10 mouse cellular contexts compared by ENCODE assay signal in the genomic region with DNA sequence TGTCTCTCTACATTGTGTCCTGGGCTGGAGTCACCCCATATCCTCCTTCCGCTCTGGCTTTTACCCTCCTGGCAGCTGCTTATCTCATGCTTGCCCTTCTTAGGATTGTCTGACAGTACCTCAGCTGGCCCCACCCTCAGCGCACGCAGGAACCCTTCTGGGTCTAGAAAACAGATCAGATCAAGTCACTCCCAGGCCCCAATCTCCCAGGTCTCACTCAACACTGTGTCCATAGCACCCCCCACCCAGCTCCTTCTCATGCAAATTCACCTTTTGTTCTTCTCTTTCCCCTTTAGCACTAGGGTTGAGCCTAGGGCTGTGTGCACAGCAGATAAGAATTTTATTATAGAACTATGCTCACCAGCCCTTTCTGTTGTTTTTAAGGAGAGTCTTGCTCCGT. TPM values are rescaled to one million over a fixed set of nuclear protein-coding genes. Genes with fewer than 3 reads are reported as not detected.
DNase-seq lines count a peak whose midpoint lies in the region; ATAC-seq and TF ChIP-seq lines count a peak whose summit lies in the region.
"Had no signal": no experiment of that assay in that cellular context is flagged by ENCODE, and none has a peak within 500 bp of the region (broad histone marks: within the 10 kb centered on the region; RNA-seq: fewer than 3 reads in every experiment).

No protein-coding gene starts in this region.

- H3K27ac ChIP-seq in hindbrain, embryonic 12.5 days = peak overlapping the region; percentile 44; the same call in 1 of the 2 replicates
- peak overlapping the region; percentile 94 for H3K27ac ChIP-seq in liver, postnatal 0 days (ENCODE audit: low read depth)

- H3K9me3 ChIP-seq in E14TG2a.4 (ENCODE audit: low read length) = no peaks in the 10 kb centered on the region
- no peaks in the 10 kb centered on the region for H3K9me3 ChIP-seq in hindbrain, embryonic 12.5 days (replicated peaks)
- H3K9me3 ChIP-seq in liver, postnatal 0 days (ENCODE audit: low read length) = no peaks in the 10 kb centered on the region

- ATAC-seq in hindbrain, embryonic 12.5 days (ENCODE audit: low FRiP score) = no peak
- peak; percentile 64 for ATAC-seq in liver, postnatal 0 days

- H3K4me2 ChIP-seq in hindbrain, embryonic 12.5 days (replicated peaks) = peak overlapping the region; percentile 24
- H3K4me2 ChIP-seq in liver, postnatal 0 days (ENCODE audit: low read depth, low read length) = peak overlapping the region; percentile 99

- peak overlapping the region; percentile 2; the same call in 1 of the 2 replicates for H3K9ac ChIP-seq in hindbrain, embryonic 12.5 days
- H3K9ac ChIP-seq in liver, postnatal 0 days (replicated peaks) = peak overlapping the region; percentile 89

- TF ChIP-seq CTCF in E14TG2a.4 (conservative IDR thresholded peaks at IDR 0.05; ENCODE audit: low read length) = no peak
- TF ChIP-seq CTCF in liver, postnatal 0 days (IDR thresholded peaks at IDR 0.05; ENCODE audit: low read depth) = no peak

- WGBS in hindbrain, embryonic 12.5 days = 40% methylated on average over 4 of the region's 4 CpGs
- 43% methylated on average over 4 of the region's 4 CpGs for WGBS in liver, postnatal 0 days (ENCODE audit: insufficient replicate concordance)

- H3K4me3 ChIP-seq in E14TG2a.4 (replicated peaks; ENCODE audit: low read length) = peak overlapping the region; percentile 87
- no peak overlapping the region for H3K4me3 ChIP-seq in hindbrain, embryonic 12.5 days
- peak overlapping the region; percentile 86; the same call in 1 of the 2 replicates for H3K4me3 ChIP-seq in liver, postnatal 0 days (ENCODE audit: low read depth, low read length)

- peaks cover 93% of the 10 kb centered on the region for H3K4me1 ChIP-seq in E14TG2a.4 (replicated peaks; ENCODE audit: low read depth, low read length)
- H3K4me1 ChIP-seq in hindbrain, embryonic 12.5 days = peaks cover 50% of the 10 kb centered on the region
- H3K4me1 ChIP-seq in liver, postnatal 0 days (ENCODE audit: insufficient read depth) = peaks cover 93% of the 10 kb centered on the region

- H3K27me3 ChIP-seq in E14TG2a.4 (ENCODE audit: insufficient read depth, low read length) = peaks cover 25% of the 10 kb centered on the region
- H3K27me3 ChIP-seq in hindbrain, embryonic 12.5 days = peaks cover 17% of the 10 kb centered on the region
- H3K27me3 ChIP-seq in liver, postnatal 0 days (ENCODE audit: insufficient read depth, low read length) = peaks cover 15% of the 10 kb centered on the region

- TF ChIP-seq EP300 in liver, postnatal 0 days (IDR thresholded peaks at IDR 0.05; ENCODE audit: low read depth) = peak; percentile 60; the same call in 1 of the 2 replicates

- H3K36me3 ChIP-seq in E14TG2a.4 (ENCODE audit: insufficient read depth, low read length) = peaks cover 22% of the 10 kb centered on the region
- no peaks in the 10 kb centered on the region for H3K36me3 ChIP-seq in hindbrain, embryonic 12.5 days
- H3K36me3 ChIP-seq in liver, postnatal 0 days (replicated peaks; ENCODE audit: insufficient read depth, low read length) = peaks cover 10% of the 10 kb centered on the region

- peak; percentile 79 for DNase-seq in ES-CJ7 (ENCODE audit: low read depth, low spot score)
- DNase-seq in liver, postnatal 0 days = peak; percentile 76
- no peak for DNase-seq in adrenal gland, adult 2 months
- DNase-seq in thymus, postnatal 36 days = no peak
- DNase-seq in kidney, postnatal 36 days = no peak
- DNase-seq: cerebellum, adult 2 months; kidney, adult 8-10 months; thymus, adult 18-20 months had no signal

RNA-seq across cellular contexts. Expression of gene Tbc1d24, which starts 2.3 kb away (rescaled TPM):
- polyA plus RNA-seq in hindbrain, embryonic 12.5 days (2016; fragmentation: Nextera tagmentation; extraction: Ambion mirVana) = 13.5 and 17.0 TPM in 2 replicates
- polyA plus RNA-seq in liver, postnatal 0 days (2015; fragmentation: Nextera tagmentation; extraction: Ambion mirVana) = 2.0 and 4.2 TPM in 2 replicates
- total RNA-seq in adrenal gland, adult 2 months (2021) = 10 to 100 TPM; 13.4 to 17.1 TPM
- 24.6 and 33.5 TPM in 2 replicates for polyA plus RNA-seq in adrenal gland, adult 2 months (2012; rRNA removed)

RNA-seq across cellular contexts. Expression of gene Ntn3, which starts 6.3 kb away (rescaled TPM):
- polyA plus RNA-seq in hindbrain, embryonic 12.5 days (2016; fragmentation: Nextera tagmentation; extraction: Ambion mirVana) = 10.9 and 12.1 TPM in 2 replicates
- 0.37 and 0.45 TPM in 2 replicates for polyA plus RNA-seq in liver, postnatal 0 days (2015; fragmentation: Nextera tagmentation; extraction: Ambion mirVana)
- 1 to 10 TPM; 1.4 to 2.4 TPM for total RNA-seq in adrenal gland, adult 2 months (2021)
- 7.4 and 8.8 TPM in 2 replicates for polyA plus RNA-seq in adrenal gland, adult 2 months (2012; rRNA removed)

RNA-seq across cellular contexts. Expression of gene Tedc2, which starts 17.6 kb away (rescaled TPM):
- 14.8 and 15.6 TPM in 2 replicates for polyA plus RNA-seq in hindbrain, embryonic 12.5 days (2016; fragmentation: Nextera tagmentation; extraction: Ambion mirVana)
- polyA plus RNA-seq in liver, postnatal 0 days (2015; fragmentation: Nextera tagmentation; extraction: Ambion mirVana) = 6.7 and 7.4 TPM in 2 replicates
- 1 to 10 TPM; 7.0 to 7.6 TPM for total RNA-seq in adrenal gland, adult 2 months (2021)
- polyA plus RNA-seq in adrenal gland, adult 2 months (2012; rRNA removed) = 7.5 and 7.8 TPM in 2 replicates

RNA-seq across cellular contexts. Expression of gene Atp6v0c, which starts 33.6 kb away (rescaled TPM):
- polyA plus RNA-seq in hindbrain, embryonic 12.5 days (2016; fragmentation: Nextera tagmentation; extraction: Ambion mirVana) = 558 and 595 TPM in 2 replicates
- polyA plus RNA-seq in liver, postnatal 0 days (2015; fragmentation: Nextera tagmentation; extraction: Ambion mirVana) = 422 and 445 TPM in 2 replicates
- total RNA-seq in adrenal gland, adult 2 months (2021) = 100 to 1,000 TPM; 476 to 493 TPM
- polyA plus RNA-seq in adrenal gland, adult 2 months (2012; rRNA removed) = 1,190 and 1,565 TPM in 2 replicates

RNA-seq across cellular contexts. Expression of gene Amdhd2, which starts 39.5 kb away (rescaled TPM):
- polyA plus RNA-seq in hindbrain, embryonic 12.5 days (2016; fragmentation: Nextera tagmentation; extraction: Ambion mirVana) = 35.6 and 41.2 TPM in 2 replicates
- 18.5 and 20.0 TPM in 2 replicates for polyA plus RNA-seq in liver, postnatal 0 days (2015; fragmentation: Nextera tagmentation; extraction: Ambion mirVana)
- total RNA-seq in adrenal gland, adult 2 months (2021) = 10 to 100 TPM; 30.1 to 42.1 TPM
- polyA plus RNA-seq in adrenal gland, adult 2 months (2012; rRNA removed) = 68.4 and 71.3 TPM in 2 replicates

Comparison
In these comparisons a context has a peak if more than half of its experiments do, and no peak if none do; other contexts are left out.
1. DNase-seq: peak in ES-CJ7 (single experiment) and liver, postnatal 0 days (single experiment); none in adrenal gland, adult 2 months (single experiment), thymus, postnatal 36 days (0 of 2) and kidney, postnatal 36 days (0 of 2).